Mouse (Mus musculus) heart, postnatal 14 days (tissue): ENCODE data around the gene Arhgef28. TPM values are rescaled to one million over a fixed set of nuclear protein-coding genes. Genes with fewer than 3 reads are reported as not detected.
"Not testable (repeated sequence)": the region's sequence is repeated elsewhere in the genome, so short reads cannot be mapped to it uniquely, and the experiment has no call there.

Experiments
- DNase-seq, 2 experiments: peaks; one replicate each; pipeline ENCODE4 v3.0.0; 2021 to 2022
- intact Hi-C: fragments of 180-260 bp; cut with DNase I; formaldehyde crosslinking; loops from one replicate; pipeline ENCODE4 v1.15.1; 2025
- total RNA-seq, 2 experiments: library from RNA; stranded (reverse); gene quantifications; 2 replicates each; pipeline ENCODE4 v1.2.3; 2021

Arhgef28 gene
- total RNA-seq, 2 experiments from 2014 or later: 6.5 to 6.9 TPM

DNA sequence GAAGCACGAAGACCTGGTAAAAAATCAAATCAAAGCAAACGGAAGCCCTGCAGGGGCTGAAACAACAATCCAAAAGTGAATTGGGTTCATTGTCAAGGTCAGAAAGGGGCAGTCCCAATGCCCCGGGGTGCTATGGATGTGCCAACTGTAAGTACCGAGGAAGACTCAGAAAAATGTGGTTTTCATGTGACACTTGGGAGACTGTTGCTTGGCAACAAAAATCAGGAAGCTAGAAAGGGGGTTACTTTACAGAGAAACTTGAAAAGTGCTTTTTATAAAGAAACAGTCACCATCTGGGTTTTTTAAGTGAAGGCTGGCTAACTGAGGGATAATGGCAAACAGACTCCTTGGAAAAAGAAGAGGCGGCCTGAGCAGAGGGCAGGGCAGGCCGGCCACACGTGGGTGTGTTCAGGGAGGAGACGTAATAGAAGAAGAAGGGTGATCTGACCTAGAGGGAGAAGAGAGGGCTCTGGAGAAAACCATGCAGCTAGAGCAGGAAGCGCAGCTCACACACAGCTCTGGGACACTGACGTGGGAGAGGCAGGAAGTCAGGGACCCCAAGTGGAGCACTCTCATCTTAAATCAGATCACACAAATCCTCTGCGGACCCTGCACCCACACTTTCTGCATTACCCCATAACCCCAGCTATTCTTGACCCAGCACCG, 70.2 kb downstream of the Arhgef28 start:
- intact Hi-C loops: no loop called here
- no peak for DNase-seq

DNA sequence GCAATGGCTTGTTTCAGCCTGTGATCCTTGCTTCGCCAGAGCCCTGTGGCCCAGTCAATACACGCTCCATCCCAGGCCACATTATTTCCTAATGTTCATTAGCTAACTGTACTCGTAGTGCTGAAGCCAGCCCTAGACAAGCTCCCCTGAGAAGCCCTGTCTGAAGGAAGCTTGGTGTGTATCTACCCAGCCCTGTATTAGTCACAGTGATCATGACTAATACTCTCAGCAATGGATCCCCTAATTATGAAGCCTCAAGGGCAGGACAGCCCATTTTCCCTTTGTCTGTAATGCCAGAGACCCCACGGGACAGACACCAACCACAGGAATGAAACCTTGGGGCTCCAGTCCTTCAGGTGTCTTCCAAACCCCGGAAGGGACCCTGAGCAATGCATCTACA, 73.3 kb downstream of the Arhgef28 start:
- no peak for DNase-seq
- intact Hi-C loops: loop anchor here (5.0 kb wide), 1 partner anchor 74 kb away; the partner anchor contains the start of gene Arhgef28

DNA sequence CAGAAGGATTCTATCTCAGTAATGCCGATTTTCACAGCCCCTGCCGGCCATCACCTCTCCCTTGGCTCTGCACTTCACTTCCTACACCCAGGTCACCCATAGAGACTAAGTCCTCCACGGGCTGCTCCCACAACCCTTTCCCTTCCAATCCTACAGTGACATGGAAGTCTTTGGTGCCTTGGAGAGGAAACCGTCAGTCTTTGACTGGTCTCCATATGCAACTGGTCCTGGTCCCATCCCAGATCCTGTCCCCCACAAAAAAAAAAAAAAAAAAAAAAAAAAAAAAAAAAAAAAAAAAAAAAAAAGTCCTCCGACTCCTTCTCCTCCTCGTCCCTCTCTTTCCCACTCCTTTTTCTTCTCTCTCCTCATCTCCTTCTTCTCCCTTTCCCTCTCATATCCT, 74.0 kb downstream of the Arhgef28 start:
- no peak for DNase-seq
- intact Hi-C loops: loop anchor here (5.0 kb wide), 1 partner anchor 75 kb away; the partner anchor contains the start of gene Arhgef28

DNA sequence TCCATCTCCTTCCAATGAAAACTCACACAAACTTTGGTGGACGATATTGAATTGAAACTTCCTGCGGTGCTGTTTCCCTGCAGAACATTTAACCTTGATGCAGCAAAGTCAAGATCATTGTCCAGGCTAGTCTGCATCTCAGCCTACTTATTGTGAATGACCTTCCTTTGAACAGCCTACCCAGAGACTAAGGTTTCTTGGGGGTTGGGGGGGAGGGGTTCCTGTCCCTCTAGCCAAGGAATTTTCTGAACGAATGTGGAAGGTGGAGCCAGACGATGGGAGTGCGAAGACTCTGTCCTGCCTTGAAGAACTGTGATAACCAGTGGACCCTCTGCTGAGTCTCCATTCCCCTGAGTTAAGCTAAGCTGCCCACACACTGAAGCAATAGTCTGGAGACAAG, 80.6 kb downstream of the Arhgef28 start:
- intact Hi-C loops: loop anchor here (5.0 kb wide), 2 partner anchors 47 to 93 kb away; no protein-coding TSS in a partner anchor
- DNase-seq: no peak

DNA sequence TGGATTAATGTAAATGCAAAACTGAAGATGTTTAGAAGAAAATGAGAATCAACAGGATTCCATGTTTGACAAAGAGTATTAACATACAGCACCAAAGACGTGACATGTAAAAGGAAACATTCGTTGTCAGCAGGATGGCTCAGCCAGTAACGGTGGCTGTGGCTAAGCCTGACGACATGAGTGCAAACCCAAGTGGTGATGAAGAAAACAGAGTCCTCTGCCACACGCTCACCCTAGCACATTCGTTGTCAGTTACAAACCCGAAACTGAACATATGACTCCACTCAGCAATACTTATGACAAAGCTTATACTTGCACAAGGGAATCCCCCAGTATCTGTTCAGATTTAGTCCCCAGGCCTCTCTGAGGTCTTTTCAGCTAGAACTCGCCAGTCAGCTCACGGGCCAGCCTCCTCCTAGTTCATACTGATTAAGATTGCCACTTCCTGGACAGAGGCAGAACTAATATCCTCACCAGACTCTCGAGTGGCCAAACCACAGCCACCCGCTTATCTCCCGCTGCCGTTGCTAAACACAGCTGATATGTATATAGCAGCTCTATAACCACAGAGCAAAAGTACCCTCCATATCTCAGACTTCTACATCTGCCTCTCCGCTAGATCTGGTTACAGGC, 82.0 kb downstream of the Arhgef28 start:
- no peak for DNase-seq
- intact Hi-C loops: no loop called here

DNA sequence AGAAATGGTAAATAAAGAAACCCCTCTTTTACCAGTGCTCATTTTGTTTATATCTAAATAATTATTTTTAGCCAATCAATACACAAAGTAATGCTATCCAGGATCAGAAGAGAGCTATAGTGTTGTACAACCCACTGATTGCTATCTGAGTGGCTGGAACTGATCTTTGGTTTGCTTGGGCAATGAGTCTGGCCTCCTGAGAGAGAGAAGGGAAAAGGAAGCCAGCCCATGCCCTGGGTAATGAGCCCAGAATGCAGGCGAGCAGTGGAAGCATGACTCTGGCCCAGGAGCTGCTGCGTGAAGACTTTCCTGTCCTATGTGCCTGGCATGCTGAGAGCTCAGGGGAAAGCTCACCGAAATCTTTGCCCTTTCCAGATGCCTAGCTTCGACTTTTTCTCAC, 83.5 kb downstream of the Arhgef28 start:
- intact Hi-C loops: no loop called here
- DNase-seq: no peak

DNA sequence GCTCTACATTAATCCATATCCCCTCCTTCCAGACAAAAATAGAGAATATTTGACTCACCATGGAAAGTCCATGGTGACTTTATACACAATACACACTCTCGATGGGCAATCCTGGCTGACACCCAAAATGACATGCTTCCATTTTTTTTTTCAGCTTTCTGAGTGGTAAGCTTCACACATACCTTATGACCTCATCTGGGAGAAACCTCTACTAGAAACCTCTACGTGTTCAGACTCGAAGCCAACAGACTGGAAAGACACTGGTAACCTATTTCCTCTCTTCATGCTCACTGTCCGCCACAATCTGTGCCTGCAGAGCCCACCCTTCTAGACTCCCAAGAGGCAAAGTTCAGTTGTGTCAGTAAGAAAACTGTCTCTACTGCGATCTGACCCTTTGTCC, 84.2 kb downstream of the Arhgef28 start:
- no peak for DNase-seq
- intact Hi-C loops: no loop called here

DNA sequence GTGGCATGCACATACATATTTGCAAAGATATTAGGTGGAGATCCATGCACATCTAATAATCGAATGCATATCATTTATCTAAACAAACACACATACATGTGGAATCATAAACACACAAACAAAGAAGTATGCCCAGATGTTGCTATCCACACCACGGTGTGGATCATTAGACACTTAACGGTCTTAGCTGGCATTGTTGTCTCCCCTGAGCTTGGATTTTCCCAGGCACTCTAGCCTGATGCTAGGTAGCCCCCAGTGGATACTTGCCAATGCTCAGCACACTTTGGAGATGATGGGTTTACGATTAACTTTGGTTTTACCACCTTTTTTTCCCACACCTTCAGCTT, 85.1 kb downstream of the Arhgef28 start:
- intact Hi-C loops: no loop called here
- DNase-seq: no peak

DNA sequence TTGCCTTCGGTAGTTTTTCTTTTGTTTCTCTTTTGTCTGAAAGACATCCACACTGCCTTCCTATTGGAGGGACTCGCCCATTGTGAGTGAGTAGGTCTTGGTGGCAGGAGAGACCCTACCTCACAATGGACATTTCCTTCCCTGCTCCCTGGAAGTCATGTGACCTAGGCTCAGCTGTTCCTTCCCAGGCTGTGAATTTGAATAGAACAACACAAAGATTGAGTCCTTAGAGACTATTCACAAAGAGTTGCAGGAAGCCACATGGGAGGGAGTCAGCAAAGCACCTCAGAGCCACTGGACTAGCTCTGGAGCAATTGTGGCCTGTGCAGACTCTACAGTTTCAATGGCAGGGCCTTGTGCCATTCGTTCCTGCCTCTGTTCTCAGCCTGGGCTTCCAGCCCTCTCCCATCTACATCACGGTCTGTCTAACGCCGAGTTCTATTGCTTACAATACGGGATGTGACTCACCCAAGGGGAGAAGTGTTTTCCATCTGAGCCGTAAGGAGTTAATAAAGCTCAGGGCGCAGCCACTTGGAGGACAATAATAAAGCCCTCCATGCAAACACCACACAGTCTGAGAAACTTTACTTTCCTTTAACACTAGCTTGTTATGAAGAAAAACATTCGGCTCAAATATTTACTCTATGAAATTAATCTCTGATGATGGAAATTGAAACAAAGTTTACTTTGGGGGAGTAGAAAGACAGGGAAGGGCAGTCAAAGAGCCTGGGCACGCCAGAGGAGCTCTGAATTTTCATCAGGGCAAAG, 85.7 kb downstream of the Arhgef28 start:
- no peak for DNase-seq
- intact Hi-C loops: no loop called here

DNA sequence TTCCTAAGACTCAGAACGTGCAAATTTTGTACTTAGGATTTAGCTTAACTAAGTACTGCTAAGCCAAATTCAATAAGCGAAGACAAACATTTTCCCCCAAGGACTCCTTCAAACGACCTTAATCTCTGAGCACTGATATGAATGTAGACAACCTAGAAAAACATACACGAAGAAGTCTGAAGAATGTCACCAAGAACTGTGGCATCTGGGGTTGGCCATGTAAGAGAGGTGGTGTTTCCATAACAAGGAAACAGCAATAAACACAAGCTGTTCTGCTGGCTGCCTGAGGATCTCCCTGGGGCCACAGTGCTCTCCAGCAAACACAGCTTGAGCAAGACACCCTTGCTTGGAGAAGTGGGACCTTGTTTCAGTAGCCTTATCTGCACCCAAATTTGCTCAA, 87.9 kb downstream of the Arhgef28 start:
- DNase-seq: no peak
- intact Hi-C loops: no loop called here

DNA sequence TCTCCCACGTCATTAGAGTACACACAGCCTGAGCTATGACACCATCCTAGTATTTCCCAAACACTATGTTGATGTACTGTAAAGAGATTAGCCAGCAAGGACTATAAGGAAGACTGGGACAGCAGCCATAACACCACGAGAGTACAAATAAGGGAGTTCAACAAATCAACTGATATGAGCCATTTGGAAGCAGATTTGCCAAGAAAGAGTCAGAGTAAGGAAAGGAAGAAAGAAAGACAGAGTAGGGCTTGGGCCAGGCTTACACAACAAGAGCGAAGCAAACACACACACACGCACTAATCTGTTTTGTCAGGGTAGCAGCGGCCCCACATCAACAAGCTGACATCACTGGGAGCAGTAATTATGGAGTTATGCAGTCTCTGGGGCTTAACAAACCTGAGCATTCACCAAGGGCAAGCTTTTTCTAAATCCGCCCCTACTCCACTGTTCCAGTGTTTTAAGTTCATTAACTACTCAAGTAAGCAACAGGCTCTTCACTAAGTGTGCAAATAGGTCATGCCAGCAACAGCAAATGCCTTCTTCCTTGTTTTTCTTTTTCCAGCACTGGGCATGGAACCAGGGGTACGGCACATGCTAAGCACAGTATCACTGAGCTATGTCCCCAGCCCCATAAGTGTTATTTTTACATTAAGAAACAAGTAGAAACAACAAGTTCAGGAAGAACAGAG, 88.5 kb downstream of the Arhgef28 start:
- intact Hi-C loops: no loop called here
- no peak for DNase-seq

DNA sequence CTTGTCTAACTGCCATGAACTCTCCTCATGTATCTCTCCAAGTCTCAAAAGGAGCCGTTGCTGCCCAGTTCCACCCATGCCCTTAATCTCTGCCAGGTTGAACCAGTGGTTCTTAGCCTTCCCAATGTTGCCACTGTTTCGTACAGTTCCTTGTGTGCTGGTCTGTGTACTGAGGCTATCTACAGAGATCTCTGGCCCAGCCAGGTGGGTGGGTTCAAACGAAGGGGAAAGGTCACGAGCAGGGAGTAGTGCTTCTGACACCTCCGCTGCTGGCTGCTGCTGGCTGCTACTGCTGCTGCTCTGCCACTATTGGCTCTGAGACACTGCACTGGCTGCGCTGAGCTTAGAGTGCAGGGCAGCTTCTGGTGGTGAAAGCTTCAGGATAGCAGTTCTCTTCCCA, 90.6 kb downstream of the Arhgef28 start:
- intact Hi-C loops: no loop called here
- DNase-seq: no peak

DNA sequence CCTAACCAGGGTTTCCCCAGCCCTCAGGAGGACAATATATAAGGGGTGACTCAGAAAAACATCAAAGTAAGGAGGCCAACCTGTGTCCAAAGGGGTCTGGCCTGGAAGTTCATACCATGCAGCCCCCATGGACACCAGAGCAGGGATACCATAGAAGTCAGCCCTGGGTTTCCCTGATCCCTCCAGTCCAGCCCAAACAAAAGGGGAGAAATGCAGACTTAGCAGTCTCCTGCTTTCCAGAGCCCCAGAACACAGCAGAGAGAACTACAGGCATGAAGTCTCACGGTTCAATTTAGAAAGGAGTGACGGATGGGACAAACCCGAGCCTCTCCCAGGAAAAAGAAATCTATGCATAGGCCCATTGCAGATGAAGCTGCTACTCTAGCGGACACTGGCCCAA, 91.2 kb downstream of the Arhgef28 start:
- DNase-seq: no peak
- intact Hi-C loops: no loop called here

DNA sequence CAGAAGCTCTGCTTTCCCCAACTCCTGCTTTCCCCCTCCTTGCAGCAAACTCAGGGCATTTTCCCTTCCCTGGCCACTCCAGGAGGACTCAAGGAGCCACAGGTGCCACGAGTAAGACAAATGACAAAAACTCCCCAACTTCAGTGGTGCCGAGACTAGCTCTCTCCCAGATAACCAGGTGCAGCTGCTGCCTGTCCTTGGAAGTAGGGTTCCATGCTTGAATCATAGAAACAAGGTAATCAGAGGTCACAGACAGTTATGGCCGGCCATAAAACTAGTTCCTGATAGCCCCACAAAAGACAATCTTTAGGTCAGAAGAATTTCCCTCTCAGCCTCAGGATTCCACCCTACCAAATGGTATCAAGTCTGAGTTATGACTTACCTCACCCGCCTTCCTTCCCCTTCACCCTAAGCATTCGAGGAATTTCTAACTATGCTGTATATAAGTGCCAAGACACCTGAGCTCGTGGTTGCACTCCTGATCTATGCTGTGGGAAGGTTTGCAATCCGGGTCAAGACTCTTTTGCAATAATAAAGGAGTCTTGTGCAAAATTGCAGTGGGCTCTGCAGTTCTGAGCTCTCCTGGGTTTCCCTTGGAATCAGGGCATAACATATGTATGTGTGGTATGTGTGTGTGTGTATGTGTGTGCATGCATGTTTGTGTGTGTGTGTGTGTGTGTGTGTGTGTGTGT, 93.3 kb downstream of the Arhgef28 start:
- DNase-seq: no peak
- intact Hi-C loops: no loop called here

DNA sequence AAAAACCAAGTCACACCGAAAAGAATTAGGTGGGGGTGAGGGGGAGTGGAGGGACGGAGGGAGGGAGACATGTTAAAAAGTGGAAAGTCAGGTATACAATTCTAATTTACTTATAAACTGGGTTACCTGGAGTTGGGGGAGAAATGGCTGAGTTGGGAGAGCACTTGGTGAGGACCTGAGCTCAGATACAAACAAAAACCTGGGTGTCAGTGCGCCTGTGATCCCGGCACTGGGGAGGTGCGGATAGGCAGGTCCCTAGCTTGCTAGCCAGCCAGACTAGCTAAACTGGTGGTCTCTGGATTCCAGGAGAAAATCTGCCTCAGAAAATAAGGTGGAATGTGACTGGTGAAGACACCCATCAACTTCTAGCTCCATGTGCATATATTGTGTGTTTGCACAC, 94.7 kb downstream of the Arhgef28 start:
- intact Hi-C loops: no loop called here
- DNase-seq: no peak

DNA sequence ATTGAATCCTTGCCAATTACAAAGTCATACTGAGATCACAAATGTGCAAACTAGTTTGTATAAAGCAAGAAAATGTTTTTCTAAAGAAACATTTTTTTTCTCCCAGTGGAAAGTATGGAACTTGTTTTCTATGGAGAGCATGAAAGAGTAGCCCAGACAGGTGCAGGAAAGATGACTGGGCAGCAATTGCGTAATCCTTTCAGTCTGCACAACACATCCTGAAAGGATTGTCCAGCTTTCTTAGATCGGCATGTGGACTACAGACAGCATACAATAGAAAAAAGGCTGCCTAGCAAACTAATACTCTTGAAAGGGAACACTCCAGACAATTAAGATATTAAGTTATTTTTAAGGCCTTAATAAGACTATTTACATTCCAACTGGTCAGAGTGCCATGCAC, 95.2 kb downstream of the Arhgef28 start:
- DNase-seq: no peak
- intact Hi-C loops: no loop called here

DNA sequence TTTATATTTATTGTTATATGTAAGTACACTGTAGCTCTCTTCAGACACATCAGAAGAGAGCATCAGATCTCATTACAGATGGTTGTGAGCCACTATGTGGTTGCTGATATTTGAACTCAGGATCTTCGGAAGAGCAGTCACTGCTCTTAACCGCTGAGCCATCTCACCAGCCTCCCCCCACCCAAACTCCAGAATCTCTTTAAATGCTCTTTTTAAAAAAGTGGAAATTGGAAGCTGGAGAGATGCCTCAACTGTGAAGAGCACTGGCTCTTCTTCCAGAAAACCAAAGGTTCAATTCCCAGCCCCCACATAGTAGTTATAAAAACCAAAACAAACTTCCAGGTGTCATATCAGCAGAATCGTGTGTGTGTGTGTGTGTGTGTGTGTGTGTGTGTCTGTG, 97.8 kb downstream of the Arhgef28 start:
- DNase-seq, intact Hi-C loops: not testable (repeated sequence)

DNA sequence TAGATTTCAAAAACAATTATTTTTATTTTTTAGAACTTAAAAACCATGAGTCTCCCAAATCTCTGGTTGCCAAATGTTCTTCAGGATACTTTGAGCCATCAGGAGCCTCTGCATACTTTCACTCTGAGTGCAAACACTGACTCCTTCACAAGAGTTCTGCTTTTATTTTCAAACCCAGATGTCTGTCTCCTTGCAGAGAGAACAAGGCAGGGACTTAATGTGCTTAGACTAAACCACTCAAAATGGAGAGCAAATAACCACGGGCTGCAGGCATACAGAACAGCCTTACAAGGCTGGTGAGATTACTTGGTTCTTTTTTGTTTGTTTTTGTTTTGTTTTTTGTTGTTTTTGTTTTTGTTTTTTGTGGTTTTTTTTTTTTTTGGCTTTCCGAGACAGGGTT, 98.6 kb downstream of the Arhgef28 start:
- intact Hi-C loops: no loop called here
- no peak for DNase-seq

DNA sequence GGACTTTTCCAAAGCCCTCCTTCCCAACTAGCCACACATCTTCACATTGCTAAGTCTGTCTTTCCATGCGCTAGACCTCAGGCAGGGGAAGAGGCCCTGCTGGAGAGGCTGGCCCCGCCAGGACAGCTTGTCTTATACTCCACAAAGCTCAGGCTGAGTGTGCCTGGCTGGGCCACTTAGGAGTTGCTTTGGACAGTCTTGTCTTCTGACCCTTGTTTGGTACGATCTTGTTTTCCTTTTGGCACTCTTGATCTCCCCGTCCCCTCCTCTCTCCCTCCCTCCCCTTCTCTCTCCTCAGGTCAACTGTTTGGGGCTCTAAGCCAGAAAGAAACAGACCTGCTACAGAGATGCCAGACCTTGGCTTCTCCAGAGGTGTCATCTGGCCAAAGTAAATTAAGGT, 110.3 kb downstream of the Arhgef28 start:
- no peak for DNase-seq
- intact Hi-C loops: no loop called here

DNA sequence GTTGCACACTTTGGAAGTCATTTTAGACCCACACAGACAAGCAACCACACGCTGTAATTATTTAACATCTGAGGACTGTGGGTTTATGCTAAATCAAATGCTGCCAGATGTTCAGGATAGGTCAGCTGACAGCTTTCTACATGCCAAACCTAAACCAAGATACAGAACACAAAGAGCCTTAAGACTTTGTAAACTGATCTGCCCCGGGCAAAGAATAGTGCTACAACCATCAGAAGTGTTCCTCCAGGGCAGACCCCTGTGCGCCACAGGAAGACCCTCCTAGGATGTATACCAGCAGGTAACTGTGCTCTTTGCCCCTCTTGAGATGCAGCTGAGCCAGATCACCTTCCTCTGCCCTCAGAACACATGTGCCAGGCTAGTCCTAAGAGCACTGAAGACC, 111.9 kb downstream of the Arhgef28 start:
- no peak for DNase-seq
- intact Hi-C loops: no loop called here

DNA sequence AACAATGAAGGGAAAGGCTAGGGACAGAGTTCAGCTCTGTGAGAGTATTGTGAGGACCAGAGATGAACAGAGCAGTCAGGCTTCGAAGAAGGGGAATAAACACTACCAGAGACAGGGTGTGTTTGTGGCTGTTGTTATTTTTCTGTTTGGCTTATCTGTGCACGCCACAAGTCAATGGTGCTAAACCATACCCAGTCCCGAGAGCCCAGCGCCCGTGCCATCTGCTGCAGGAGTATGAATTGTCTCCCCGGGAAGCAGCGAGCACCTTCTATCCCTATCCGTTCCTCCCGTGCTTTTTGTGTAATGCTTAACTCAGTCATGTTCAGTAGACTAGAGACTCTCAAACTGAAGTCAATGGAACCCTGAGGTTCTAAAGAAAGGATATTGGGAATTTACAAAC, 112.8 kb downstream of the Arhgef28 start:
- intact Hi-C loops: no loop called here
- no peak for DNase-seq
